Mouse (Mus musculus) spleen, adult 2 months (tissue): ENCODE results near the gene Oaz1. TPM values are rescaled to one million over a fixed set of nuclear protein-coding genes. Genes with fewer than 3 reads are reported as not detected.
"Not testable (repeated sequence)": the region's sequence is repeated elsewhere in the genome, so short reads cannot be mapped to it uniquely, and the experiment has no call there.

Experiments
- DNase-seq, 2 experiments: peaks; one replicate each; pipeline versions ENCODE4 v3.0.0 to v3.0.0-alpha.2; 2012 to 2021; ENCODE audit warnings: low spot score in 2 of 2, low read depth in 1 of 2
- H3K27ac ChIP-seq: fragments of 200-500 bp; 2 replicates; pipeline ENCODE4 v1.5.1; 2012; ENCODE audit warnings: low read length, inconsistent platforms; ENCODE audit not compliant: insufficient read depth
- H3K27me3 ChIP-seq: fragments of 200-500 bp; 2 replicates; pipeline ENCODE4 v1.6.1; 2012; ENCODE audit warnings: mild to moderate bottlenecking, moderate library complexity, low read length, inconsistent platforms; ENCODE audit not compliant: control insufficient read depth, insufficient read depth
- H3K36me3 ChIP-seq: fragments of 200-500 bp; 2 replicates; pipeline ENCODE4 v1.6.1; 2012; ENCODE audit warnings: mild to moderate bottlenecking, low read length, inconsistent platforms; ENCODE audit not compliant: control insufficient read depth, insufficient read depth
- H3K4me1 ChIP-seq: fragments of 200-500 bp; 2 replicates; pipeline ENCODE4 v1.6.1; 2011; ENCODE audit warnings: inconsistent platforms; ENCODE audit not compliant: control insufficient read depth, insufficient read depth, insufficient read length
- H3K4me3 ChIP-seq: fragments of 200-500 bp; 2 replicates; pipeline ENCODE4 v1.5.1; 2011; ENCODE audit warnings: mild to moderate bottlenecking, inconsistent platforms; ENCODE audit not compliant: insufficient read depth, insufficient read length; ENCODE audit errors: extremely low read depth
- CTCF ChIP-seq: fragments of 200-500 bp; IDR thresholded peaks from 2 replicates; pipeline ENCODE4 v1.5.1; 2011; ENCODE audit warnings: mild to moderate bottlenecking, inconsistent platforms; ENCODE audit not compliant: insufficient read depth, insufficient read length, insufficient replicate concordance; ENCODE audit errors: extremely low read depth
- POLR2A ChIP-seq: fragments of 200-500 bp; IDR thresholded peaks from 2 replicates; pipeline ENCODE4 v1.6.1; 2011; ENCODE audit warnings: low read depth, low read length, inconsistent platforms
- WGBS: fragments of 180-500 bp; shearing (Covaris S2); methylation state at CpG from one replicate; pipeline ENCODE4 v1.1.7; 2018; 5-methylcytosine and 5-hydroxymethylcytosine counted together
- polyA plus RNA-seq: library from polyadenylated mRNA; depleted of rRNA; stranded (reverse); fragments of >200 nt; gene quantifications from 2 replicates; pipeline ENCODE4 v1.2.3, GENCODE M21; 2012

Gene Oaz1
- polyA plus RNA-seq, 1 experiment = 730 TPM

- no peaks in the 10 kb centered on the region for H3K27me3 ChIP-seq
- 11% methylated on average over 8 of the region's 8 CpGs for WGBS
- peak overlapping the region; percentile 21; the same call in 1 of the 2 replicates for H3K4me3 ChIP-seq
- DNase-seq = no peak
- H3K27ac ChIP-seq = peak overlapping the region; percentile 86
- H3K36me3 ChIP-seq = 0 out of 2 replicates have a peak, but pooled peaks cover 3% of the 10 kb centered on the region
- H3K4me1 ChIP-seq = peaks cover 14% of the 10 kb centered on the region; the same call in 1 of the 2 replicates
- TF ChIP-seq CTCF (no peak), POLR2A (no peak)
These were observed 2.4 kb upstream of the Oaz1 start for GRCm38 (mm10) chr10:80823847-80824643.

GRCm38 (mm10) chr10:80824827-80825226, 1.6 kb upstream of the Oaz1 start:
- no peak overlapping the region for H3K4me3 ChIP-seq
- peaks cover 14% of the 10 kb centered on the region; the same call in 1 of the 2 replicates for H3K4me1 ChIP-seq
- H3K27ac ChIP-seq = peak overlapping the region; percentile 86
- no peak for TF ChIP-seq CTCF
- no peak for TF ChIP-seq POLR2A
- no peaks in the 10 kb centered on the region for H3K27me3 ChIP-seq
- DNase-seq = no peak
- peaks cover 11% of the 10 kb centered on the region for H3K36me3 ChIP-seq
- WGBS = 35% methylated on average over 2 of the region's 2 CpGs

- Histone ChIP-seq H3K27me3 (no peaks in the 10 kb centered on the region), H3K4me1 (peaks cover 14% of the 10 kb centered on the region; the same call in 1 of the 2 replicates), H3K4me3 (peak overlapping the region; percentile 91), H3K36me3 (peaks cover 15% of the 10 kb centered on the region), H3K27ac (no peak overlapping the region; the same call in 1 of the 2 replicates)
- DNase-seq = no peak
- WGBS = 3% methylated on average over 29 of the region's 29 CpGs
- TF ChIP-seq CTCF (no peak), POLR2A (no peak)
These were observed 810 bp downstream of the Oaz1 start for GRCm38 (mm10) chr10:80827063-80827869.

- DNase-seq = no peak
- peaks cover 14% of the 10 kb centered on the region; the same call in 1 of the 2 replicates for H3K4me1 ChIP-seq
- H3K36me3 ChIP-seq = peaks cover 15% of the 10 kb centered on the region
- no peak overlapping the region for H3K27ac ChIP-seq
- H3K4me3 ChIP-seq = peak overlapping the region; percentile 91; the same call in 1 of the 2 replicates
- WGBS = 56% methylated on average over 10 of the region's 10 CpGs
- TF ChIP-seq POLR2A = no peak
- TF ChIP-seq CTCF = no peak
- no peaks in the 10 kb centered on the region for H3K27me3 ChIP-seq
These were observed 1.5 kb downstream of the Oaz1 start for GRCm38 (mm10) chr10:80827870-80828420.

- H3K4me3 ChIP-seq = not testable (repeated sequence)
These were observed 2.1 kb downstream of the Oaz1 start for GRCm38 (mm10) chr10:80828587-80828986.

GRCm38 (mm10) chr10:80829359-80830278, 3.2 kb downstream of the Oaz1 start:
- no peak for DNase-seq
- Histone ChIP-seq H3K4me1 (peaks cover 4% of the 10 kb centered on the region), H3K4me3 (no peak overlapping the region), H3K36me3 (peaks cover 15% of the 10 kb centered on the region), H3K27ac (no peak overlapping the region), H3K27me3 (no peaks in the 10 kb centered on the region)
- no peak for TF ChIP-seq CTCF
- no peak for TF ChIP-seq POLR2A
- WGBS = 64% methylated on average over 1 of the region's 1 CpGs

More at GRCm38 (mm10) chr10:80828587-80828986, 2.1 kb downstream of the Oaz1 start:
- not testable (repeated sequence) for H3K27me3 ChIP-seq, DNase-seq, H3K27ac ChIP-seq
- WGBS = 77% methylated on average over 8 of the region's 9 CpGs
- peaks cover 13% of the 10 kb centered on the region; the same call in 1 of the 2 replicates for H3K4me1 ChIP-seq
- peaks cover 15% of the 10 kb centered on the region for H3K36me3 ChIP-seq
